Mouse (Mus musculus): Measurements from ENCODE around the gene Dppa3. TPM values are rescaled to one million over a fixed set of nuclear protein-coding genes. Genes with fewer than 3 reads are reported as not detected.

Gene Dppa3
- not detected for polyA plus RNA-seq (2015; fragmentation: Illumina TruSeq; extraction: RNeasy Lipid Tissue Mini Kit (QIAGEN cat#74804); ENCODE audit: insufficient read depth, low read depth, low replicate concordance)

DNA sequence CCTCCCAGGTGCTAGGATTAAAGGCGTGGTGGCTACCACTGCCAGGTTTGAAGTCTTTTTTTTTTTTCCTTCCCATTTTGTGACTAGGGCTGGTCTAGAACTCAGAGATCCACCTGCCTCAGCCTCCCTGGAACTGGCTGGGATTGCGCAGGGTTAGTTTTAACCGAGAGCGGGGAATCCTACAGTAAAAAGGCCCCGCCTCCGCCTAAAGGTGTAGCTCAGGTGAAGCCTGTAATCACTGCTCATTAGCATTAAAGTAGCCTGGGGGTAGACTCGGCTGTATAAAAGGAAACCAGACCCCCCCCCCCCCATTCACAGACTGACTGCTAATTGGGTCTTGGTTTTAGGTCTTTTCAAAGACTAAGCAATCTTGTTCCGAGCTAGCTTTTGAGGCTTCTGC, at the start of gene Dppa3:
TSS of gene Dppa3 (plus strand) at position 301 of the 400 bp plus-strand sequence.

DNA sequence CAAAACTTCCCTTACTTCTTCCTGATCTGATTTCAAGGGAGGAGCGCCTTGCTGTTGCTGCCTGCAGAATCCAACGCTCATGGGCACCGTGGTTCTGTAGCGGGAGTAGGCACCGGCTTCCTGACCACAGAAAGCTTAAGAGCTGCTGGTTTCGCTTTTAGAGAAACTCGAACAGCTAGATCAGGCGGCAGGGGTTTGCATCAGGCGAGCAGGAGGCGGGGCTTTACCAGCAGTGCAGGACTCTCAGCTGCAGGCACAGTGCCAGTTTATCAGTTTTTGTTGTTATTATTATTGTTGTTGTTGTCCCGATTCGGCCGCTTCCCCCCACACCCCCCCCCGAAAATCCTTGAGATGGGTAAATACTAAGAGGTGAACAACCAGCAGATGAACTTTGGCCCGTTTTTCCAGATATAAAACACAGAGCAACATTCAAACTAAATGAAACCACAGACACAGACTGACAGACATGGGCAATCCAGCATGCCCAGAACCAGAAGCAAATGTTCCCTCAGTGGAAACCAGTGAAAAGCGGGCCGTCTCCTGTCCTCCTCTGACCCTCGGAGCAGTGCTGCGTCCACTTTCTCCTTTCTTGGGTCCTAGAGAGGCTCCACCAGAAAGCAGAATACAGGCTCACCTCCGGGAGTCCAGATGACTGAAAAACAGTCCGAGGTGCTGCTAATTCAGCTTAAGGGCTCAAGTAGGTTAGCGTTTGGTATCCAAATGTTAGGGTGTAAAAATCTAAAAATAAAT, 23.8 kb upstream of the Dppa3 start, which contains the start of gene Apobec1:
TSS of gene Apobec1 (minus strand) at position 203 of the 750 bp plus-strand sequence.

DNA sequence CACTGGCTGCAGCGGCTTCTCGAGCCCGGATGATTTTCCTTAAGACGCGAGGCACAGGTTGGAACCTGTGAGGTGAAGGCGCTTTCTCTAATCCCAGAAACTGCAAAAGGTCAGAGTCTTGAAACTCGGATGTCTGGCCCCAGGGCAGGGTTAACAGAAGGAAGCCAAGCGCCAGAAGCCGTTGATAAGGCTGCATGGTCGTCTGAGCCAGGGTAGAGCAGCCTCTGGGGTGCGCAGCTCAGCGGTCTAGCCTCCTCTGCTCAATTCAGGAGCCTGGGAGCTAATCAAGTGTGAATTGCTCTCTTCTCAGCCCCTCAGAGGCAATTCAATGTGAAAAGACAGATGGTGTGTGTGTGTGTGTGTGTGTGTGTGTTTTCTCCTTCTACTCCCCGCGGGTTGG, 16.4 kb upstream of the Dppa3 start, which contains the start of gene Gdf3:
TSS of gene Gdf3 (minus strand) at position 317 of the 400 bp plus-strand sequence.

Other genes starting within 250 kb of the Dppa3 start
- gene Rimklb, start 127.6 kb upstream of the Dppa3 start, polyA plus RNA-seq (2015; fragmentation: Illumina TruSeq; extraction: RNeasy Lipid Tissue Mini Kit (QIAGEN cat#74804); ENCODE audit: insufficient read depth, low read depth, low replicate concordance) = not detected
- gene Mfap5, start 120.6 kb upstream of the Dppa3 start, polyA plus RNA-seq (2015; fragmentation: Illumina TruSeq; extraction: RNeasy Lipid Tissue Mini Kit (QIAGEN cat#74804); ENCODE audit: insufficient read depth, low read depth, low replicate concordance) = 23.7 TPM
- gene Aicda, start 72.6 kb upstream of the Dppa3 start, polyA plus RNA-seq (2015; fragmentation: Illumina TruSeq; extraction: RNeasy Lipid Tissue Mini Kit (QIAGEN cat#74804); ENCODE audit: insufficient read depth, low read depth, low replicate concordance) = not detected
- gene Apobec1, start 24.0 kb upstream of the Dppa3 start, polyA plus RNA-seq (2015; fragmentation: Illumina TruSeq; extraction: RNeasy Lipid Tissue Mini Kit (QIAGEN cat#74804); ENCODE audit: insufficient read depth, low read depth, low replicate concordance) = 4.2 TPM
- gene Gdf3, start 16.3 kb upstream of the Dppa3 start, polyA plus RNA-seq (2015; fragmentation: Illumina TruSeq; extraction: RNeasy Lipid Tissue Mini Kit (QIAGEN cat#74804); ENCODE audit: insufficient read depth, low read depth, low replicate concordance) = not detected
- not detected for gene Nanog, start 81.1 kb downstream of the Dppa3 start, polyA plus RNA-seq (2015; fragmentation: Illumina TruSeq; extraction: RNeasy Lipid Tissue Mini Kit (QIAGEN cat#74804); ENCODE audit: insufficient read depth, low read depth, low replicate concordance)
- 0.66 TPM for gene Slc2a3, start 175.2 kb downstream of the Dppa3 start, polyA plus RNA-seq (2015; fragmentation: Illumina TruSeq; extraction: RNeasy Lipid Tissue Mini Kit (QIAGEN cat#74804); ENCODE audit: insufficient read depth, low read depth, low replicate concordance)
- 5.9 TPM for gene Foxj2, start 193.5 kb downstream of the Dppa3 start, polyA plus RNA-seq (2015; fragmentation: Illumina TruSeq; extraction: RNeasy Lipid Tissue Mini Kit (QIAGEN cat#74804); ENCODE audit: insufficient read depth, low read depth, low replicate concordance)
- 1.1 TPM for gene C3ar1, start 229.8 kb downstream of the Dppa3 start, polyA plus RNA-seq (2015; fragmentation: Illumina TruSeq; extraction: RNeasy Lipid Tissue Mini Kit (QIAGEN cat#74804); ENCODE audit: insufficient read depth, low read depth, low replicate concordance)
- gene Necap1, start 248.1 kb downstream of the Dppa3 start, polyA plus RNA-seq (2015; fragmentation: Illumina TruSeq; extraction: RNeasy Lipid Tissue Mini Kit (QIAGEN cat#74804); ENCODE audit: insufficient read depth, low read depth, low replicate concordance) = 10.5 TPM